Mouse (Mus musculus) bone marrow, adult 2 months (tissue): ENCODE data around the gene Slc35c2. TPM values are rescaled to one million over a fixed set of nuclear protein-coding genes. Genes with fewer than 3 reads are reported as not detected.

Experiments
- H3K27ac ChIP-seq: fragments of 200-500 bp; 2 replicates; pipeline ENCODE4 v1.5.1; 2012; ENCODE audit warnings: low read depth, mild to moderate bottlenecking, control low read depth, inconsistent platforms, low read length; ENCODE audit not compliant: control insufficient read depth, poor library complexity, insufficient read depth
- H3K4me1 ChIP-seq: fragments of 200-500 bp; 2 replicates; pipeline ENCODE4 v1.6.1; 2011; ENCODE audit warnings: low read length; ENCODE audit not compliant: control insufficient read depth, insufficient read depth
- H3K4me3 ChIP-seq: fragments of 200-500 bp; replicated peaks from 2 replicates; pipeline ENCODE3; 2011; ENCODE audit warnings: mild to moderate bottlenecking, low read depth, low read length, control low read depth; ENCODE audit not compliant: control insufficient read depth
- CTCF ChIP-seq: fragments of 200-500 bp; IDR thresholded peaks from 2 replicates; pipeline ENCODE4 v1.5.1; 2011; ENCODE audit warnings: low read length, control low read depth; ENCODE audit not compliant: control insufficient read depth, insufficient read depth
- POLR2A ChIP-seq: fragments of 200-500 bp; IDR thresholded peaks from 2 replicates; pipeline ENCODE4 v1.6.1; 2011; ENCODE audit warnings: low read depth, mild to moderate bottlenecking, control low read depth, low read length, borderline replicate concordance; ENCODE audit not compliant: control insufficient read depth
- WGBS: fragments of 180-500 bp; shearing (Covaris S2); methylation state at CpG from one replicate; pipeline ENCODE4 v1.1.7; 2018; 5-methylcytosine and 5-hydroxymethylcytosine counted together
- polyA plus RNA-seq: library from polyadenylated mRNA; stranded (reverse); fragments of >200 nt; gene quantifications from 2 replicates; pipeline ENCODE4 v1.2.4, GENCODE M21; 2011; ENCODE audit warnings: low replicate concordance; ENCODE audit not compliant: missing spikeins, insufficient read depth, insufficient read length

Gene Slc35c2
- polyA plus RNA-seq, result 44.3 and 79.2 TPM in 2 replicates

DNA sequence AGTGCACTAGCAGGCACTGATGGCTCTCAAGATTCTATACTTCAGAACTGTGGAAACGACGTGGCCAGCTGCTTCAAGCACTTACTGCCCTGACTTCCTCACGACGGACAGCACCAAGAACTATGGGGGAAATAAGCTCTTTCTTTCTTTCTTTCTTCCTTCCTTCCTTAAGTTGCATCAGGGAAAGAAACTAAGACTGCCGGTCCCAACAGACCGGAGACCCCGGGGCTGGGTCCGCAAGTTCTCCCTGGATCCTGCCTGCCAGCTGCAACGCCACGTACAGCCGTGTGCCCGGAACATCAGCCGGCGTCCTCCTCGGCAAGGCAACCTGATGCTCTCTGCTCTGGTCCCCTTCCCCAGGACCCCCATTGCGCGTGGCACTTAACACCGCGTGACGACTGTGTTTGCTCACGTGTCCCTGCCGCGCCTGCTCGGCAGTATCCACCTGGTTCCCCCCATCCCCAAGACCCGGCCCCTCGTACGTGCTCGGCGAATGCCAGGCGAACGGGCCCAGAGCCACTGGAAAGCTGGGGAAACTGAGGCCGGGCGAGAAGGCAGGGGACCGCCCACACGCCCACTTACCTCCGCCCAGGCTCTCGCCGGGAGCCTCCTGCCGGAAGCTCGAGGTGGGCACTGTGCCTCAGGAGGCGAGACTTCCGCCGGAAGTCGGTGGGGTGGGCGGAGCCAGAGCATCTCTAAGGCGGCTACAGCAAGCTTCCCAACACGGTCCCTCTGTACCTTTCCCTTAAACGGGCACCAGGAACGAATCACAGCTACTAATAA is at the start of gene Slc35c2:
Gene Slc35c2, minus strand, starts transcription at position 668 of the 783 bp plus-strand sequence.
- under 1% methylated on average over 49 of the region's 49 CpGs for WGBS
- TF ChIP-seq CTCF (no peak), POLR2A (peak; percentile 65; the same call in 1 of the 2 replicates)
- Histone ChIP-seq H3K4me1 (peaks cover 6% of the 10 kb centered on the region), H3K27ac (peak within 1 kb of the TSS; percentile 90), H3K4me3 (peak within 1 kb of the TSS; percentile 88)

GRCm38 (mm10) chr2:165337191-165337590 is 49.5 kb upstream of the Slc35c2 start:
- Histone ChIP-seq H3K4me3 (no peak overlapping the region), H3K27ac (no peak overlapping the region), H3K4me1 (peaks cover 2% of the 10 kb centered on the region; the same call in 1 of the 2 replicates)
- TF ChIP-seq CTCF, result peak; percentile 70; the same call in 1 of the 2 replicates
- TF ChIP-seq POLR2A, result no peak
- WGBS, result 47% methylated on average over 3 of the region's 3 CpGs

- H3K27ac ChIP-seq, result peak overlapping the region; percentile 64; the same call in 1 of the 2 replicates
Measured at GRCm38 (mm10) chr2:165332610-165333210, 45.0 kb upstream of the Slc35c2 start.

GRCm38 (mm10) chr2:165329703-165330102 is 42.0 kb upstream of the Slc35c2 start:
- WGBS, result 2% methylated on average over 3 of the region's 3 CpGs
- TF ChIP-seq POLR2A, result no peak
- TF ChIP-seq CTCF, result no peak
- Histone ChIP-seq H3K4me1 (peaks cover 5% of the 10 kb centered on the region), H3K4me3 (no peak overlapping the region), H3K27ac (peak overlapping the region; percentile 66)

More at GRCm38 (mm10) chr2:165332610-165333210, 45.0 kb upstream of the Slc35c2 start:
- peaks cover 4% of the 10 kb centered on the region for H3K4me1 ChIP-seq
- H3K4me3 ChIP-seq, result peak overlapping the region; percentile 50
- TF ChIP-seq CTCF (no peak), POLR2A (no peak)
- 23% methylated on average over 14 of the region's 14 CpGs for WGBS

DNA sequence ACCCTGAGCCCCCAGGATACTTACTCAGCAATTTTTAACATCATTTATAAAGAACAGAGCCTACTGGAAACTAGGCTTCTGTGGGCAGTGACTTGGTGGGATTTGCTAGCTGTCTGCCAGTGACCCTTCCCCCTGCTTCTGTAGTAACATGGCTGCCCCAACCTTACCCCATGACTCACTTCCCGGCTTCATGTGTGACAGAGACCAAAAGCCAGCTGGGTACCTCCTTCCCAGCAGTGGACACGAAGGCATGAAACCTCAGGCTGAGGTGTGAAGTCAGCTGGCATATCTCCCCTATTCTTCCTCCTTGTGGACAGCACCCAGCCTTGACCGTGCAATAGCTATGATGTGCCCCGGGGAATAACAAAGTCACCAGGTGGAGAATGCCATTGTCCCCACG is 41.1 kb upstream of the Slc35c2 start:
- Histone ChIP-seq H3K4me1 (peaks cover 5% of the 10 kb centered on the region), H3K4me3 (no peak overlapping the region), H3K27ac (no peak overlapping the region)
- WGBS, result 63% methylated on average over 5 of the region's 5 CpGs
- no peak for TF ChIP-seq POLR2A
- no peak for TF ChIP-seq CTCF

DNA sequence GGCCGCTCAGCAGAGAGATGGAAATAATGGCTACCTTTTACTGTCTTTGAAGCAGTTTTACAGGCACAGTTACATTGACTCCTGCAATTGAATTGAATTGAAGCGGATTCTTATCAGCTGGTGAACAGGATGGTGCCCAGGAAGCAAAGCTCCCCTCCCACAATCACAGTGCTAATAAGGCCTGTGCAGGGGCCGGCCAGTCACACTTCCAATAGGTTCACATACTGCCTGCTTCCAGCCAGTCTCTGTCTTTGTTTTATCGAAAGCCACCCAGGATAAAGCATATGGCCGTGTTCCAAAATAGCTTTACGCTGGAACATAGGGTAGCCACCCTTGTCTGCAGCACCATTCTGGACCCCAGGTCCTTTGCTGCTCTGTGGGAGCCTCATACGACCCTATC is 39.7 kb upstream of the Slc35c2 start:
- Histone ChIP-seq H3K27ac (no peak overlapping the region), H3K4me3 (no peak overlapping the region), H3K4me1 (peaks cover 5% of the 10 kb centered on the region)
- WGBS, result 74% methylated on average over 7 of the region's 7 CpGs
- TF ChIP-seq CTCF (no peak), POLR2A (no peak)

DNA sequence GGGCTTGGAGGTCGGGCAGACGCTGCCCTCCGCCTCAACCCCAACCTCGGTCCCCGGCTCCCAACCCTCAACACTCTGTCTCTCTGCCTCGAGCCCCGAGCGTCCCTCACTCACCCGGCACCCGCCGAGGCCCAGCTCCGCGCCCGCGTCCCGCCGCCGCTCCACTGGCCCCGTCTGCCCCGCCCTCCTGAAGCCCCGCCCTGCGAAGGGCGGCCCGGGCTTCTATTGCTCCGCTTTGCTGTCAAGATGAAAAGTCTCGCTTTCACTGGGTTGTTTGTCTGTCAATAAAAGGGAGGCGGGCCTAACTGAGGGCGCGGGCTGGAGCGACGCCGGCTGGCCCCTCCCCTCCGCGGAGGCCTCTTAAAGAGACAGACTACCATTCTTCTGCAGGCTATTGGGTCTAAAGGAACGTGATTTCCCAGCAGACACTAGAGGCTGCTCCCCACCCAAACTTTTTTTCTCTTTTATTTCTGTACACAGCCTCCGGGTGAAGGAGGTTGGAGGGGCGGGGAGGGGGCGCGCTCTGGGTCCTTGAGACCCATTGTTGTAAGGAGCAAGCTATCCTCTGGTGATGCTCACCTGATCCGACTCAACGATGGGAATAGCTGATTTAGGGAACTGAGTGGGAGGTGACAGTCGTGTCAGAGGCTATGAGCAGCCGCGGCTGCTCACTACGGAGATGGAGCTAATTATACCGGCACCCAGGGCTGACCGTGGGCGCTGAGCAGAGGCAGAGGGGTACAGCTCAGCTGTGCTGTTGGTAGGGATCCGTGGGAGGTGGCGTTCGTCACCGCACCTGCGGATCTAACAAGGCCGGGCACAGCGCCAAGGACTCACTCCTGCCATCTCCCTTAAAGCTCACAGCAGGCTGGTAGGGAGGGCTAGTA is 38.9 kb upstream of the Slc35c2 start, which contains the start of gene Elmo2:
Gene Elmo2, minus strand, starts transcription at position 176 of the 887 bp plus-strand sequence.
- under 1% methylated on average over 55 of the region's 55 CpGs for WGBS
- H3K4me1 ChIP-seq, result peaks cover 10% of the 10 kb centered on the region
- peak; percentile 63; the same call in 1 of the 2 replicates for TF ChIP-seq POLR2A
- no peak for TF ChIP-seq CTCF

More for the DNA sequence above, 38.9 kb upstream of the Slc35c2 start, which contains the start of gene Elmo2:
- Histone ChIP-seq H3K27ac (peak within 1 kb of the TSS; percentile 54), H3K4me3 (peak within 1 kb of the TSS; percentile 90)
